Comparison of ENCODE assay signal across 8 mouse cellular contexts in the genomic region with DNA sequence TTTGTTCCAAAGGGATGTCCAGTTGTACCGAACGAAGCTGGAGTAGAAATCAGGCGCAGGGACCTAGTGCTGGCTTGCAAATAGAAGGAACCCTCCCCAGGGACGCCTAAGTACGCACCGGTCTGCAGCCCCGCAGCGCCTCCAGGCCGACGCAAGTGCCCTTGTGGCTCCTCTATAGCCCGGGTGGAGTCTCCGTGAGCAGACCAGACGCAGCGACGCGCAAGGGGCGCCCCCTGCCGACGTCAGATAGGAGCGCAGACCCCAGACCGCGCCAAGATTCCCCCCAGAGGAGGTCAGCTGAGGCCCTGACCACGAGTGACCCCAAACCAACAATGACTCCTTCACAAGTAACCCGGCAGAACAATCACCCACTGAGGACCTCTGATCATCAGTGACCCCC.
A peak's percentile ranks its signal among the peaks of the same experiment; 100 is the strongest.
DNase-seq lines count a peak whose midpoint lies in the region; ATAC-seq and TF ChIP-seq lines count a peak whose summit lies in the region.

No protein-coding gene starts in this region.

- TF ChIP-seq POLR2A in bone marrow macrophage, adult 2 months (IDR thresholded peaks at IDR 0.05; ENCODE audit: borderline replicate concordance, low read depth, low read length) = no peak
- no peak for TF ChIP-seq POLR2A in embryonic fibroblast, embryonic 13.5 days (IDR thresholded peaks at IDR 0.05; ENCODE audit: low read depth, low read length)

- no peak overlapping the region for H3K27ac ChIP-seq in bone marrow macrophage, adult 2 months (ENCODE audit: insufficient read depth, low read depth, low read length)
- H3K27ac ChIP-seq in embryonic fibroblast, embryonic 13.5 days (ENCODE audit: insufficient read depth, low read length) = no peak overlapping the region
- H3K27ac ChIP-seq in lung, embryonic 16.5 days (ENCODE audit: low read length) = no peak overlapping the region

- peaks cover 80% of the 10 kb centered on the region for H3K27me3 ChIP-seq in E14TG2a.4 (ENCODE audit: insufficient read depth, low read length)
- H3K27me3 ChIP-seq in lung, embryonic 16.5 days (ENCODE audit: control insufficient read depth, insufficient read depth, low read depth, low read length) = peaks cover 46% of the 10 kb centered on the region

- H3K9ac ChIP-seq in lung, embryonic 16.5 days (ENCODE audit: low read length) = no peak overlapping the region

- peaks cover 7% of the 10 kb centered on the region; the same call in 1 of the 2 replicates for H3K9me3 ChIP-seq in E14TG2a.4 (ENCODE audit: low read length)
- no peaks in the 10 kb centered on the region for H3K9me3 ChIP-seq in lung, embryonic 16.5 days (ENCODE audit: control insufficient read depth, low read length)

- intact Hi-C loops in heart, postnatal 14 days (cut with DNase I) = loop anchor here (1.0 to 10.0 kb wide), 2 partner anchors 132 to 384 kb away; no protein-coding TSS in a partner anchor

- peak; percentile 71 to 83 for DNase-seq in heart, postnatal 14 days
- DNase-seq in kidney, postnatal 4 days = peak; percentile 87 to 89
- peak; percentile 11 for DNase-seq in retina, adult 2 months (ENCODE audit: low read depth, low spot score)
- DNase-seq in yolk sac, embryonic 10.5 days (ENCODE audit: low spot score) = peak; percentile 48

- H3K4me2 ChIP-seq in lung, embryonic 16.5 days (ENCODE audit: low read depth, low read length) = no peak overlapping the region

- TF ChIP-seq CTCF in E14TG2a.4 (conservative IDR thresholded peaks at IDR 0.05; ENCODE audit: low read length) = peak; percentile 48
- peak; percentile 38 for TF ChIP-seq CTCF in bone marrow macrophage, adult 2 months (IDR thresholded peaks at IDR 0.05; ENCODE audit: low read depth, low read length)
- peak; percentile 84 for TF ChIP-seq CTCF in embryonic fibroblast, embryonic 13.5 days (IDR thresholded peaks at IDR 0.05; ENCODE audit: borderline replicate concordance, insufficient read depth, low read length)

- no peaks in the 10 kb centered on the region for H3K36me3 ChIP-seq in E14TG2a.4 (ENCODE audit: insufficient read depth, low read length)
- H3K36me3 ChIP-seq in lung, embryonic 16.5 days (ENCODE audit: control insufficient read depth, insufficient read depth, low read length) = no peaks in the 10 kb centered on the region

- ATAC-seq in lung, embryonic 16.5 days (ENCODE audit: low read depth) = peak; percentile 63

- WGBS in lung, embryonic 16.5 days = under 1% methylated on average over 24 of the region's 24 CpGs

- H3K4me3 ChIP-seq in E14TG2a.4 (replicated peaks; ENCODE audit: low read length) = peak overlapping the region; percentile 51
- no peak overlapping the region for H3K4me3 ChIP-seq in bone marrow macrophage, adult 2 months (ENCODE audit: insufficient read depth, low read length)
- no peak overlapping the region for H3K4me3 ChIP-seq in embryonic fibroblast, embryonic 13.5 days (ENCODE audit: insufficient read depth, low read length)
- H3K4me3 ChIP-seq in lung, embryonic 16.5 days (ENCODE audit: low read length) = no peak overlapping the region

- peaks cover 6% of the 10 kb centered on the region for H3K4me1 ChIP-seq in E14TG2a.4 (replicated peaks; ENCODE audit: low read depth, low read length)
- H3K4me1 ChIP-seq in bone marrow macrophage, adult 2 months (ENCODE audit: control insufficient read depth, insufficient read depth, low read length) = peaks cover 10% of the 10 kb centered on the region
- H3K4me1 ChIP-seq in embryonic fibroblast, embryonic 13.5 days (ENCODE audit: control insufficient read depth, insufficient read depth, low read length) = no peaks in the 10 kb centered on the region
- H3K4me1 ChIP-seq in lung, embryonic 16.5 days (replicated peaks; ENCODE audit: control insufficient read depth, insufficient read depth, low read length) = no peaks in the 10 kb centered on the region

Comparison
In these comparisons a context has a peak if more than half of its experiments do, and no peak if none do; other contexts are left out.
1. DNase-seq: peak in every context shown above with its lines; median percentile 88 in kidney, postnatal 4 days; 77 in heart, postnatal 14 days; 48 in yolk sac, embryonic 10.5 days; 11 in retina, adult 2 months.